Mouse (Mus musculus) heart, postnatal 0 days (tissue): Measurements from ENCODE around the gene Gatad1. TPM values are rescaled to one million over a fixed set of nuclear protein-coding genes. Genes with fewer than 3 reads are reported as not detected.

Source experiments
- ATAC-seq: fragments of 200-750 bp; cut with Nextera tagmentation; 2 replicates; pipeline ENCODE4 v1.8.0; 2017; ENCODE audit warnings: low read depth, moderate number of reproducible peaks, moderate library complexity; ENCODE audit not compliant: insufficient read depth
- DNase-seq: peaks from one replicate; pipeline ENCODE4 v3.0.0-alpha.2; 2016; ENCODE audit warnings: low spot score
- H3K27ac ChIP-seq: fragments of 300-500 bp; sonication (generic); 2 replicates; pipeline ENCODE4 v1.5.1; 2014; ENCODE audit warnings: low read depth, mild to moderate bottlenecking
- H3K27me3 ChIP-seq: fragments of 300-500 bp; sonication (generic); 2 replicates; pipeline ENCODE4 v1.6.1; 2014; ENCODE audit warnings: low read length, mixed read lengths; ENCODE audit not compliant: control insufficient read depth, insufficient read depth
- H3K36me3 ChIP-seq: fragments of 300-500 bp; sonication (generic); replicated peaks from 2 replicates; pipeline ENCODE4 v1.6.1; 2014; ENCODE audit warnings: low read length, mixed read lengths; ENCODE audit not compliant: control insufficient read depth, insufficient read depth
- H3K4me1 ChIP-seq: fragments of 300-500 bp; sonication (generic); 2 replicates; pipeline ENCODE4 v1.6.1; 2014; ENCODE audit warnings: antibody characterized with exemption; ENCODE audit not compliant: control insufficient read depth, insufficient read depth
- H3K4me2 ChIP-seq: fragments of 300-500 bp; sonication (generic); 2 replicates; pipeline ENCODE4 v1.6.1; 2014; ENCODE audit warnings: low read depth, mild to moderate bottlenecking, low read length, moderate library complexity
- H3K4me3 ChIP-seq: fragments of 300-500 bp; sonication (generic); 2 replicates; pipeline ENCODE4 v1.5.1; 2014; ENCODE audit warnings: low read depth, low read length
- H3K9ac ChIP-seq: fragments of 300-500 bp; sonication (generic); replicated peaks from 2 replicates; pipeline ENCODE4 v1.6.1; 2014; ENCODE audit warnings: low read depth, low read length, mixed read lengths
- H3K9me3 ChIP-seq: fragments of 300-500 bp; sonication (generic); replicated peaks from 2 replicates; pipeline ENCODE4 v1.6.1; 2016; ENCODE audit warnings: low read length; ENCODE audit not compliant: control insufficient read depth
- CTCF ChIP-seq: IDR thresholded peaks from 2 replicates; pipeline ENCODE4 v1.5.1; 2016; ENCODE audit warnings: antibody characterized with exemption, control low read depth, low read depth
- EP300 ChIP-seq: IDR thresholded peaks from 2 replicates; pipeline ENCODE4 v1.6.1; 2016; ENCODE audit warnings: antibody characterized with exemption, low read depth
- WGBS: fragments of 180-500 bp; shearing (Covaris S2); extraction: QIAGEN DNeasy Blood & Tissue Kit; methylation state at CpG from one replicate; pipeline ENCODE4 v1.1.7; 2014; 5-methylcytosine and 5-hydroxymethylcytosine counted together
- polyA plus RNA-seq: library from polyadenylated mRNA; unstranded; fragments of >200 nt; fragmentation: Nextera tagmentation; extraction: Ambion mirVana; gene quantifications from 2 replicates; pipeline ENCODE4 v1.2.1, GENCODE M21; 2015
- total RNA-seq: library from RNA; depleted of rRNA; stranded (reverse); fragments of >200 nt; gene quantifications from 2 replicates; pipeline ENCODE4 v1.2.3, GENCODE M21; 2014; ENCODE audit warnings: low replicate concordance

The Gatad1 gene
- total and polyA plus RNA-seq, 2 experiments from 2014 or later = 72.7 to 73.8 TPM

GRCm38 (mm10) chr5:3609241-3609640, 47.7 kb downstream of the Gatad1 start:
- ATAC-seq (no peak), DNase-seq (no peak)
- Histone ChIP-seq H3K36me3 (peaks cover 55% of the 10 kb centered on the region), H3K27me3 (no peaks in the 10 kb centered on the region), H3K4me2 (no peak overlapping the region), H3K4me1 (no peaks in the 10 kb centered on the region), H3K9ac (no peak overlapping the region), H3K4me3 (no peak overlapping the region), H3K9me3 (no peaks in the 10 kb centered on the region), H3K27ac (no peak overlapping the region)
- WGBS = 95% methylated on average over 7 of the region's 7 CpGs
- no peak for TF ChIP-seq CTCF

GRCm38 (mm10) chr5:3607114-3607513, 49.9 kb downstream of the Gatad1 start:
- Histone ChIP-seq H3K9ac (no peak overlapping the region), H3K27me3 (no peaks in the 10 kb centered on the region), H3K4me3 (no peak overlapping the region), H3K27ac (no peak overlapping the region), H3K4me1 (no peaks in the 10 kb centered on the region), H3K36me3 (peaks cover 47% of the 10 kb centered on the region), H3K9me3 (no peaks in the 10 kb centered on the region), H3K4me2 (no peak overlapping the region)
- no peak for ATAC-seq
- no peak for DNase-seq
- 92% methylated on average over 9 of the region's 9 CpGs for WGBS
- no peak for TF ChIP-seq CTCF
- no peak for TF ChIP-seq EP300

GRCm38 (mm10) chr5:3600790-3601189, 56.2 kb downstream of the Gatad1 start:
- H3K4me2 ChIP-seq = no peak overlapping the region
- peaks cover 12% of the 10 kb centered on the region for H3K36me3 ChIP-seq
- H3K4me1 ChIP-seq = peaks cover 4% of the 10 kb centered on the region; the same call in 1 of the 2 replicates
- H3K27me3 ChIP-seq = no peaks in the 10 kb centered on the region
- 87% methylated on average over 3 of the region's 3 CpGs for WGBS
- no peaks in the 10 kb centered on the region for H3K9me3 ChIP-seq
- no peak overlapping the region for H3K9ac ChIP-seq
- TF ChIP-seq EP300 = no peak
- TF ChIP-seq CTCF = no peak
- DNase-seq (no peak), ATAC-seq (no peak)
- no peak overlapping the region for H3K27ac ChIP-seq
- H3K4me3 ChIP-seq = no peak overlapping the region

- ATAC-seq = no peak
Measured at GRCm38 (mm10) chr5:3600298-3600697, 56.7 kb downstream of the Gatad1 start.

GRCm38 (mm10) chr5:3598766-3599165, 58.2 kb downstream of the Gatad1 start:
- H3K27ac ChIP-seq = no peak overlapping the region
- H3K4me3 ChIP-seq = no peak overlapping the region
- no peaks in the 10 kb centered on the region for H3K36me3 ChIP-seq
- no peak overlapping the region for H3K4me2 ChIP-seq
- 84% methylated on average over 5 of the region's 5 CpGs for WGBS
- H3K9ac ChIP-seq = no peak overlapping the region
- H3K27me3 ChIP-seq = no peaks in the 10 kb centered on the region
- ATAC-seq (no peak), DNase-seq (no peak)
- H3K4me1 ChIP-seq = peaks cover 11% of the 10 kb centered on the region
- TF ChIP-seq CTCF = no peak
- TF ChIP-seq EP300 = no peak
- no peaks in the 10 kb centered on the region for H3K9me3 ChIP-seq

More at GRCm38 (mm10) chr5:3600298-3600697, 56.7 kb downstream of the Gatad1 start:
- Histone ChIP-seq H3K9ac (no peak overlapping the region), H3K9me3 (no peaks in the 10 kb centered on the region), H3K27ac (no peak overlapping the region), H3K27me3 (no peaks in the 10 kb centered on the region), H3K36me3 (peaks cover 7% of the 10 kb centered on the region), H3K4me1 (peaks cover 6% of the 10 kb centered on the region), H3K4me2 (no peak overlapping the region), H3K4me3 (no peak overlapping the region)
- WGBS = 59% methylated on average over 1 of the region's 1 CpGs
- DNase-seq = no peak
- TF ChIP-seq EP300 (no peak), CTCF (no peak)

GRCm38 (mm10) chr5:3597171-3597570, 59.8 kb downstream of the Gatad1 start:
- Histone ChIP-seq H3K27me3 (no peaks in the 10 kb centered on the region), H3K36me3 (peaks cover 1% of the 10 kb centered on the region; the same call in 1 of the 2 replicates), H3K4me3 (peak overlapping the region; percentile 83; the same call in 1 of the 2 replicates), H3K9ac (peak overlapping the region; percentile 64; the same call in 1 of the 2 replicates), H3K9me3 (no peaks in the 10 kb centered on the region), H3K27ac (no peak overlapping the region), H3K4me2 (peak overlapping the region; percentile 74), H3K4me1 (peaks cover 11% of the 10 kb centered on the region)
- ATAC-seq (no peak), DNase-seq (no peak)
- TF ChIP-seq CTCF (no peak), EP300 (no peak)
